Mouse (Mus musculus): Measurements from ENCODE around the gene Orc3. TPM values are rescaled to one million over a fixed set of nuclear protein-coding genes. Genes with fewer than 3 reads are reported as not detected.
A peak's percentile ranks its signal among the peaks of the same experiment; 100 is the strongest.

The Orc3 gene
- polyA plus RNA-seq, 1 experiment from 2014 or later = 29.4 TPM

GRCm38 (mm10) chr4:34560971-34561370 lies 53.8 kb downstream of the Orc3 start:
- no peak overlapping the region for H3K27ac ChIP-seq (replicated peaks)
- 58% methylated on average over 4 of the region's 4 CpGs for WGBS
- no peaks in the 10 kb centered on the region for H3K27me3 ChIP-seq (ENCODE audit: control insufficient read depth, insufficient read depth, low read length)
- H3K36me3 ChIP-seq (ENCODE audit: control insufficient read depth, insufficient read depth, low read length) = no peaks in the 10 kb centered on the region
- ATAC-seq (ENCODE audit: low FRiP score, low TSS enrichment) (no peak), DNase-seq (ENCODE audit: low spot score) (peak; percentile 53)
- no peak for TF ChIP-seq EP300 (optimal IDR thresholded peaks at IDR 0.05)
- TF ChIP-seq CTCF (IDR thresholded peaks at IDR 0.05; ENCODE audit: low read depth) = peak; percentile 74
- H3K4me1 ChIP-seq (replicated peaks; ENCODE audit: control insufficient read depth, insufficient read depth) = 0 out of 2 replicates have a peak, but pooled peaks cover 4% of the 10 kb centered on the region
- no peak overlapping the region for H3K4me3 ChIP-seq (ENCODE audit: low read depth, low read length)
- H3K4me2 ChIP-seq (replicated peaks; ENCODE audit: low read depth) = no peak overlapping the region
- no peak overlapping the region for H3K9ac ChIP-seq (ENCODE audit: low read length)
- no peaks in the 10 kb centered on the region for H3K9me3 ChIP-seq (ENCODE audit: control insufficient read depth, low read length)

GRCm38 (mm10) chr4:34556183-34556582 lies 58.6 kb downstream of the Orc3 start:
- no peak for DNase-seq (ENCODE audit: low spot score)
- H3K4me1 ChIP-seq (replicated peaks; ENCODE audit: control insufficient read depth, insufficient read depth) = 0 out of 2 replicates have a peak, but pooled peaks cover 10% of the 10 kb centered on the region
- no peaks in the 10 kb centered on the region for H3K27me3 ChIP-seq (ENCODE audit: control insufficient read depth, insufficient read depth, low read length)
- H3K4me2 ChIP-seq (replicated peaks; ENCODE audit: low read depth) = no peak overlapping the region
- no peak overlapping the region for H3K4me3 ChIP-seq (ENCODE audit: low read depth, low read length)
- H3K27ac ChIP-seq (replicated peaks) = no peak overlapping the region
- H3K9me3 ChIP-seq (ENCODE audit: control insufficient read depth, low read length) = no peaks in the 10 kb centered on the region
- ATAC-seq (ENCODE audit: low FRiP score, low TSS enrichment) = no peak
- H3K9ac ChIP-seq (ENCODE audit: low read length) = no peak overlapping the region
- TF ChIP-seq EP300 (optimal IDR thresholded peaks at IDR 0.05) (no peak), CTCF (IDR thresholded peaks at IDR 0.05; ENCODE audit: low read depth) (no peak)
- no peaks in the 10 kb centered on the region for H3K36me3 ChIP-seq (ENCODE audit: control insufficient read depth, insufficient read depth, low read length)

- no peak overlapping the region for H3K9ac ChIP-seq (ENCODE audit: low read length)
- no peak for TF ChIP-seq CTCF (IDR thresholded peaks at IDR 0.05; ENCODE audit: low read depth)
- TF ChIP-seq EP300 (optimal IDR thresholded peaks at IDR 0.05) = no peak
- DNase-seq (ENCODE audit: low spot score) = no peak
- 0 out of 2 replicates have a peak, but pooled peaks cover 10% of the 10 kb centered on the region for H3K4me1 ChIP-seq (replicated peaks; ENCODE audit: control insufficient read depth, insufficient read depth)
- no peak overlapping the region for H3K4me3 ChIP-seq (ENCODE audit: low read depth, low read length)
- H3K9me3 ChIP-seq (ENCODE audit: control insufficient read depth, low read length) = no peaks in the 10 kb centered on the region
- 87% methylated on average over 3 of the region's 3 CpGs for WGBS
- H3K36me3 ChIP-seq (ENCODE audit: control insufficient read depth, insufficient read depth, low read length) = no peaks in the 10 kb centered on the region
- H3K27ac ChIP-seq (replicated peaks) = no peak overlapping the region
- no peak overlapping the region for H3K4me2 ChIP-seq (replicated peaks; ENCODE audit: low read depth)
- no peaks in the 10 kb centered on the region for H3K27me3 ChIP-seq (ENCODE audit: control insufficient read depth, insufficient read depth, low read length)
- no peak for ATAC-seq (ENCODE audit: low FRiP score, low TSS enrichment)
These were observed 59.1 kb downstream of the Orc3 start for GRCm38 (mm10) chr4:34555604-34556003.

- TF ChIP-seq CTCF (IDR thresholded peaks at IDR 0.05; ENCODE audit: low read depth) = no peak
- no peak for TF ChIP-seq EP300 (optimal IDR thresholded peaks at IDR 0.05)
- no peaks in the 10 kb centered on the region for H3K9me3 ChIP-seq (ENCODE audit: control insufficient read depth, low read length)
- no peak overlapping the region for H3K27ac ChIP-seq (replicated peaks)
- no peak overlapping the region for H3K4me3 ChIP-seq (ENCODE audit: low read depth, low read length)
- WGBS = 23% methylated on average over 1 of the region's 1 CpGs
- no peak overlapping the region for H3K4me2 ChIP-seq (replicated peaks; ENCODE audit: low read depth)
- H3K36me3 ChIP-seq (ENCODE audit: control insufficient read depth, insufficient read depth, low read length) = no peaks in the 10 kb centered on the region
- no peak overlapping the region for H3K9ac ChIP-seq (ENCODE audit: low read length)
- H3K27me3 ChIP-seq (ENCODE audit: control insufficient read depth, insufficient read depth, low read length) = no peaks in the 10 kb centered on the region
- DNase-seq (ENCODE audit: low spot score) (no peak), ATAC-seq (ENCODE audit: low FRiP score, low TSS enrichment) (no peak)
- 0 out of 2 replicates have a peak, but pooled peaks cover 10% of the 10 kb centered on the region for H3K4me1 ChIP-seq (replicated peaks; ENCODE audit: control insufficient read depth, insufficient read depth)
These were observed 60.1 kb downstream of the Orc3 start for GRCm38 (mm10) chr4:34554596-34554995.

GRCm38 (mm10) chr4:34551966-34552365 lies 62.8 kb downstream of the Orc3 start:
- Histone ChIP-seq H3K4me1 (replicated peaks; ENCODE audit: control insufficient read depth, insufficient read depth) (0 out of 2 replicates have a peak, but pooled peaks cover 10% of the 10 kb centered on the region), H3K4me2 (replicated peaks; ENCODE audit: low read depth) (peak overlapping the region; percentile 55), H3K27me3 (ENCODE audit: control insufficient read depth, insufficient read depth, low read length) (no peaks in the 10 kb centered on the region), H3K9ac (ENCODE audit: low read length) (peak overlapping the region; percentile 35; the same call in 1 of the 2 replicates), H3K27ac (replicated peaks) (peak overlapping the region; percentile 98), H3K9me3 (ENCODE audit: control insufficient read depth, low read length) (no peaks in the 10 kb centered on the region), H3K4me3 (ENCODE audit: low read depth, low read length) (peak overlapping the region; percentile 98), H3K36me3 (ENCODE audit: control insufficient read depth, insufficient read depth, low read length) (no peaks in the 10 kb centered on the region)
- ATAC-seq (ENCODE audit: low FRiP score, low TSS enrichment) = no peak
- no peak for DNase-seq (ENCODE audit: low spot score)
- 0% methylated on average over 3 of the region's 3 CpGs for WGBS
- TF ChIP-seq CTCF (IDR thresholded peaks at IDR 0.05; ENCODE audit: low read depth) (no peak), EP300 (optimal IDR thresholded peaks at IDR 0.05) (no peak)

- ATAC-seq (ENCODE audit: low FRiP score, low TSS enrichment) = peak; percentile 82
These were observed 63.5 kb downstream of the Orc3 start for GRCm38 (mm10) chr4:34551098-34551809.

More at GRCm38 (mm10) chr4:34551098-34551809, 63.5 kb downstream of the Orc3 start:
- H3K4me2 ChIP-seq (replicated peaks; ENCODE audit: low read depth) = peak overlapping the region; percentile 55
- H3K27me3 ChIP-seq (ENCODE audit: control insufficient read depth, insufficient read depth, low read length) = no peaks in the 10 kb centered on the region
- no peak for TF ChIP-seq CTCF (IDR thresholded peaks at IDR 0.05; ENCODE audit: low read depth)
- no peak for TF ChIP-seq EP300 (optimal IDR thresholded peaks at IDR 0.05)
- H3K27ac ChIP-seq (replicated peaks) = peak overlapping the region; percentile 98
- H3K4me1 ChIP-seq (replicated peaks; ENCODE audit: control insufficient read depth, insufficient read depth) = 0 out of 2 replicates have a peak, but pooled peaks cover 8% of the 10 kb centered on the region
- peak; percentile 65 for DNase-seq (ENCODE audit: low spot score)
- H3K9me3 ChIP-seq (ENCODE audit: control insufficient read depth, low read length) = no peaks in the 10 kb centered on the region
- H3K9ac ChIP-seq (ENCODE audit: low read length) = peak overlapping the region; percentile 88
- 0% methylated on average over 50 of the region's 50 CpGs for WGBS
- peak overlapping the region; percentile 98 for H3K4me3 ChIP-seq (ENCODE audit: low read depth, low read length)
- H3K36me3 ChIP-seq (ENCODE audit: control insufficient read depth, insufficient read depth, low read length) = no peaks in the 10 kb centered on the region

All from stomach, postnatal 0 days (tissue).